Mouse (Mus musculus) brain, adult 10 weeks (tissue): ENCODE data around the gene Rhoh. TPM values are rescaled to one million over a fixed set of nuclear protein-coding genes. Genes with fewer than 3 reads are reported as not detected.

ENCODE experiments used
- polyA plus RNA-seq: library from polyadenylated mRNA; stranded (reverse); fragments of 350-450 nt; fragmentation: Illumina TruSeq; extraction: RNeasy Lipid Tissue Mini Kit (QIAGEN cat#74804); gene quantifications from one replicate; pipeline ENCODE4 v1.2.3, GENCODE M21; 2015; ENCODE audit warnings: low read depth, low replicate concordance

Gene Rhoh
- polyA plus RNA-seq: 0.45 TPM

DNA sequence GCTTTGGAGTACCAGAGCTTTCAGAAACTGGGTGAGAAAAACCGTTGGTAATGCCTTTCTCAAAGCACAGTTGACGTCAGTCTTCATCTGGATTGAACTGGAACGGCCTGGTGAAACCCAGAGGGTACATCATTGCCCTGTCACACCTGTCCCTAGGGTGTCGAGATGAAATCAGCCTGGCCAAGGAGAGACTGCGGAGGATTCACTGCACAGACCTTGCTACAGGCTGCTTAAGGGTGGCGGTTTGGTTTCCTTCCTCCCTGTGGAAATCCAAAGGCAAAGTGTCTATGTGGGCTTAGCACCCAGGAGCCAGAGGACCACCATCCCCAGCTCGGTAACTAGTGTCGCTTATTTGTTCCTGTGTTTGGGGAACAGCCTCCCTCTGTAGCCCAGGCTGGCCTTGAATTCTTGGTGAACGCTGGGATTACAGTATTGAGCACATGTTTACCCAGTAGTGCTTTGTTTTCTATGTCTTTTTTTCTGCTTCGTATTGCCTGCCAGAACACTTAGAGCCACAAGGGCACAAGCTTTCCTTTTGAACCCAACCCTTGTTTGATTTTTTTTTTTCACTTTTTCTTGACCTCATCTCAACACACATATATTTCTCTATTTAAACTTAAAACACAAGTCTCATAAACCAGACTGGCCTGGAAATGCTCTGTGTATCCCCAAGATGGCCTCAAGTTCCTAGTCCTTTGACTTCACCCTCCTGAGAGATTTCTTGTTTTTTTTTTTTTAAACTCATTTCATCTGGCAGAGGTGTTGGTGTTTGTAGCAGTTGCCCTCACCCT lies at the start of gene Rhoh:
Gene Rhoh, plus strand, starts transcription at position 60 of the 791 bp plus-strand sequence.

DNA sequence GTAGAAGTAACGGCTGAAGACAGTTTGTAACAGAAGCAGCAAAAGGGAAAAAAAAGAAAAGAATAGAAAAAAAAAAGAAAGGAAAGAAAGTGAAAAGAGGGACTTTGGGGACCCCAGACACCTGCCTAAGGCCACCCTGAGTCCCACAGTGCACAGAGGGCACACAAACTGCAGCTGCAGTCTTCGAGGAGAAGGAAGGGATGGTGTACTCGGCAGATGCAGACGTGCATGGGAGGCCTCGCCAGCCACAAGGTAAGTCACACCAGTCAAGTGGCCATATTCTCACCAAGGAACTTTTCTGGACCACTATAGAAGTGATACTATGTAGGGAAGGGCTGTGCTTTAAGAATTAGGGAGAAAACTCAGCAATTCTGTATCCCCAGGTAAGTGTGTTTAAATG lies 73.8 kb downstream of the Rhoh start, which contains the start of gene Chrna9:
Gene Chrna9, plus strand, starts transcription at position 139 of the 400 bp plus-strand sequence.

Other genes with a start within 250 kb of the Rhoh start
- 50.4 TPM for gene Pds5a, start 162.9 kb upstream of the Rhoh start, polyA plus RNA-seq
- 3.6 TPM for gene N4bp2, start 97.7 kb upstream of the Rhoh start, polyA plus RNA-seq
- gene Chrna9, start 73.7 kb downstream of the Rhoh start, polyA plus RNA-seq: not detected
- gene 9130230L23Rik, start 143.1 kb downstream of the Rhoh start, polyA plus RNA-seq: not detected